Mouse (Mus musculus) E14TG2a.4 (cell line): ENCODE measurements around the gene Adam22.

Source experiments
- CTCF ChIP-seq: conservative IDR thresholded peaks from 2 replicates; pipeline ENCODE4 v1.5.1; 2014; ENCODE audit warnings: low read length
- NANOG ChIP-seq: IDR thresholded peaks from 2 replicates; pipeline ENCODE4 v1.6.1; 2014; ENCODE audit warnings: borderline replicate concordance, low read length, mixed read lengths
- POU5F1 ChIP-seq: IDR thresholded peaks from 2 replicates; pipeline ENCODE4 v1.6.1; 2014; ENCODE audit warnings: low read length, borderline replicate concordance

- TF ChIP-seq CTCF = no peak
- TF ChIP-seq NANOG = no peak
- no peak for TF ChIP-seq POU5F1
Measured at GRCm38 (mm10) chr5:8368781-8369180, 821 bp upstream of the Adam22 start.
